Mouse (Mus musculus): ENCODE results near the gene Traf4. TPM values are rescaled to one million over a fixed set of nuclear protein-coding genes. Genes with fewer than 3 reads are reported as not detected.
A peak's percentile ranks its signal among the peaks of the same experiment; 100 is the strongest.

Gene Traf4
- polyA plus RNA-seq, 1 experiment from 2014 or later = 68.4 TPM

GRCm38 (mm10) chr11:78202372-78202771 lies 37.0 kb upstream of the Traf4 start:
- WGBS = 95% methylated on average over 3 of the region's 3 CpGs
- H3K4me3 ChIP-seq (replicated peaks; ENCODE audit: low read depth, low read length) = no peak overlapping the region
- no peak overlapping the region for H3K9ac ChIP-seq (replicated peaks; ENCODE audit: low read length)
- DNase-seq (no peak), ATAC-seq (ENCODE audit: low FRiP score, low TSS enrichment) (no peak)
- H3K4me2 ChIP-seq (ENCODE audit: low read length) = no peak overlapping the region
- no peaks in the 10 kb centered on the region for H3K4me1 ChIP-seq (ENCODE audit: control insufficient read depth, insufficient read depth, low read length)
- peaks cover 36% of the 10 kb centered on the region for H3K36me3 ChIP-seq (ENCODE audit: control insufficient read depth, insufficient read depth, low read length)
- no peaks in the 10 kb centered on the region for H3K27me3 ChIP-seq (ENCODE audit: control insufficient read depth, insufficient read depth, low read length)
- H3K27ac ChIP-seq (replicated peaks; ENCODE audit: low read depth, low read length) = no peak overlapping the region
- H3K9me3 ChIP-seq (ENCODE audit: control insufficient read depth, low read length) = no peaks in the 10 kb centered on the region

DNA sequence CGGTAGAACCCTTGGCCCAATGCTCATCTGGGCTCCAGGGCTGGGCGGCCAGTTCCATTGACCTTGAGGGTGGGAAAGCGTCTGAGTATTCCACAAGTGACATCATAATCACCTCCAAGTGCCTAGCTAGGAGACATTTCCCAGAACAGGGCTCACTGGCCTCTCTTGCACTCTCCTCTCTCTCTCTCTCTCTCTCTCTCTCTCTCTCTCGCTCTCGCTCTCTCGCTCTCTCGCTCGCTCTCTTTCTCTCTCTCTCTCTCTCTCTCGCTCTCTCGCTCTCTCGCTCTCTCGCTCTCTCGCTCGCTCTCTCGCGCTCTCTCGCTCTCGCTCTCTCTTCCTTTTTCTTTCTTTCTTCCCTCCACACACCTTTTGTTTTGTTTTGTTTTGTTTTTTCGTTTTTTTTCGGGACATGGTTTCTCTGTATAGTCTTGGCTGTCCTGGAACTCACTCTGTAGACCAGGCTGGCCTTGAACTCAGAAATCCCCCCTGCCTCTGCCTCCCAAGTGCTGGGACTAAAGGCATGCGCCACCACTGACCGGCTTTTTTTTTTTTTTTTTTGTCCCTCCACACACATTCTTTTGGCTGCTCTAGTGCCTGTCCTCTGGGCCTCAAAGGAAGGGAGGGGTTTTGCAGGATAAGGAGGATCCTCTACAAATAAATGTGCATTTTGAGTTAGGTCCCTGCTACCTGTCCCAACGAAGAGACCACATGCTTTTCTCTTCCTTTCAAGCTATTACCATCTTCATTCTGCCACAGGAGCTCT lies 29.9 kb upstream of the Traf4 start:
- Histone ChIP-seq H3K4me2 (ENCODE audit: low read length) (peak overlapping the region; percentile 49), H3K27ac (replicated peaks; ENCODE audit: low read depth, low read length) (no peak overlapping the region), H3K9ac (replicated peaks; ENCODE audit: low read length) (no peak overlapping the region), H3K27me3 (ENCODE audit: control insufficient read depth, insufficient read depth, low read length) (no peaks in the 10 kb centered on the region), H3K4me1 (ENCODE audit: control insufficient read depth, insufficient read depth, low read length) (0 out of 2 replicates have a peak, but pooled peaks cover 6% of the 10 kb centered on the region), H3K9me3 (ENCODE audit: control insufficient read depth, low read length) (no peaks in the 10 kb centered on the region), H3K4me3 (replicated peaks; ENCODE audit: low read depth, low read length) (no peak overlapping the region), H3K36me3 (ENCODE audit: control insufficient read depth, insufficient read depth, low read length) (peaks cover 19% of the 10 kb centered on the region)
- DNase-seq (no peak), ATAC-seq (ENCODE audit: low FRiP score, low TSS enrichment) (no peak)
- WGBS = 55% methylated on average over 23 of the region's 23 CpGs

GRCm38 (mm10) chr11:78194411-78195100 lies 29.2 kb upstream of the Traf4 start:
- Histone ChIP-seq H3K4me3 (replicated peaks; ENCODE audit: low read depth, low read length) (peak overlapping the region; percentile 25), H3K27ac (replicated peaks; ENCODE audit: low read depth, low read length) (no peak overlapping the region), H3K4me2 (ENCODE audit: low read length) (peak overlapping the region; percentile 49), H3K27me3 (ENCODE audit: control insufficient read depth, insufficient read depth, low read length) (no peaks in the 10 kb centered on the region), H3K9ac (replicated peaks; ENCODE audit: low read length) (no peak overlapping the region), H3K9me3 (ENCODE audit: control insufficient read depth, low read length) (no peaks in the 10 kb centered on the region), H3K4me1 (ENCODE audit: control insufficient read depth, insufficient read depth, low read length) (peaks cover 10% of the 10 kb centered on the region; the same call in 1 of the 2 replicates), H3K36me3 (ENCODE audit: control insufficient read depth, insufficient read depth, low read length) (peaks cover 19% of the 10 kb centered on the region)
- 4% methylated on average over 30 of the region's 30 CpGs for WGBS
- no peak for ATAC-seq (ENCODE audit: low FRiP score, low TSS enrichment)
- DNase-seq = peak; percentile 50

GRCm38 (mm10) chr11:78193113-78193512 lies 27.7 kb upstream of the Traf4 start, which contains the start of gene Proca1:
Gene Proca1 (plus strand): TSS chr11:78193392.
- WGBS = 82% methylated on average over 1 of the region's 1 CpGs
- Histone ChIP-seq H3K4me1 (ENCODE audit: control insufficient read depth, insufficient read depth, low read length) (peaks cover 13% of the 10 kb centered on the region; the same call in 1 of the 2 replicates), H3K4me3 (replicated peaks; ENCODE audit: low read depth, low read length) (no peak within 1 kb of the TSS), H3K27ac (replicated peaks; ENCODE audit: low read depth, low read length) (no peak within 1 kb of the TSS), H3K36me3 (ENCODE audit: control insufficient read depth, insufficient read depth, low read length) (peaks cover 19% of the 10 kb centered on the region), H3K9me3 (ENCODE audit: control insufficient read depth, low read length) (no peaks in the 10 kb centered on the region), H3K27me3 (ENCODE audit: control insufficient read depth, insufficient read depth, low read length) (no peaks in the 10 kb centered on the region), H3K4me2 (ENCODE audit: low read length) (peak within 1 kb of the TSS; percentile 49), H3K9ac (replicated peaks; ENCODE audit: low read length) (no peak within 1 kb of the TSS)
- ATAC-seq (ENCODE audit: low FRiP score, low TSS enrichment) (no peak), DNase-seq (no peak)

GRCm38 (mm10) chr11:78190041-78190440 lies 24.7 kb upstream of the Traf4 start:
- ATAC-seq (ENCODE audit: low FRiP score, low TSS enrichment) = no peak
- H3K27me3 ChIP-seq (ENCODE audit: control insufficient read depth, insufficient read depth, low read length) = no peaks in the 10 kb centered on the region
- DNase-seq = no peak
- H3K4me1 ChIP-seq (ENCODE audit: control insufficient read depth, insufficient read depth, low read length) = peaks cover 12% of the 10 kb centered on the region; the same call in 1 of the 2 replicates
- H3K27ac ChIP-seq (replicated peaks; ENCODE audit: low read depth, low read length) = no peak overlapping the region
- H3K9me3 ChIP-seq (ENCODE audit: control insufficient read depth, low read length) = no peaks in the 10 kb centered on the region
- H3K9ac ChIP-seq (replicated peaks; ENCODE audit: low read length) = no peak overlapping the region
- peak overlapping the region; percentile 57 for H3K4me2 ChIP-seq (ENCODE audit: low read length)
- peak overlapping the region; percentile 72 for H3K4me3 ChIP-seq (replicated peaks; ENCODE audit: low read depth, low read length)
- H3K36me3 ChIP-seq (ENCODE audit: control insufficient read depth, insufficient read depth, low read length) = peaks cover 19% of the 10 kb centered on the region
- 78% methylated on average over 6 of the region's 6 CpGs for WGBS

GRCm38 (mm10) chr11:78189234-78190040 lies 24.0 kb upstream of the Traf4 start:
- Histone ChIP-seq H3K4me2 (ENCODE audit: low read length) (peak overlapping the region; percentile 57), H3K9ac (replicated peaks; ENCODE audit: low read length) (peak overlapping the region; percentile 88), H3K27ac (replicated peaks; ENCODE audit: low read depth, low read length) (peak overlapping the region; percentile 90), H3K4me1 (ENCODE audit: control insufficient read depth, insufficient read depth, low read length) (peaks cover 6% of the 10 kb centered on the region; the same call in 1 of the 2 replicates), H3K4me3 (replicated peaks; ENCODE audit: low read depth, low read length) (peak overlapping the region; percentile 72), H3K9me3 (ENCODE audit: control insufficient read depth, low read length) (no peaks in the 10 kb centered on the region), H3K27me3 (ENCODE audit: control insufficient read depth, insufficient read depth, low read length) (no peaks in the 10 kb centered on the region), H3K36me3 (ENCODE audit: control insufficient read depth, insufficient read depth, low read length) (peaks cover 19% of the 10 kb centered on the region)
- ATAC-seq (ENCODE audit: low FRiP score, low TSS enrichment) (peak; percentile 82), DNase-seq (peak; percentile 87)
- WGBS = under 1% methylated on average over 42 of the region's 42 CpGs

DNA sequence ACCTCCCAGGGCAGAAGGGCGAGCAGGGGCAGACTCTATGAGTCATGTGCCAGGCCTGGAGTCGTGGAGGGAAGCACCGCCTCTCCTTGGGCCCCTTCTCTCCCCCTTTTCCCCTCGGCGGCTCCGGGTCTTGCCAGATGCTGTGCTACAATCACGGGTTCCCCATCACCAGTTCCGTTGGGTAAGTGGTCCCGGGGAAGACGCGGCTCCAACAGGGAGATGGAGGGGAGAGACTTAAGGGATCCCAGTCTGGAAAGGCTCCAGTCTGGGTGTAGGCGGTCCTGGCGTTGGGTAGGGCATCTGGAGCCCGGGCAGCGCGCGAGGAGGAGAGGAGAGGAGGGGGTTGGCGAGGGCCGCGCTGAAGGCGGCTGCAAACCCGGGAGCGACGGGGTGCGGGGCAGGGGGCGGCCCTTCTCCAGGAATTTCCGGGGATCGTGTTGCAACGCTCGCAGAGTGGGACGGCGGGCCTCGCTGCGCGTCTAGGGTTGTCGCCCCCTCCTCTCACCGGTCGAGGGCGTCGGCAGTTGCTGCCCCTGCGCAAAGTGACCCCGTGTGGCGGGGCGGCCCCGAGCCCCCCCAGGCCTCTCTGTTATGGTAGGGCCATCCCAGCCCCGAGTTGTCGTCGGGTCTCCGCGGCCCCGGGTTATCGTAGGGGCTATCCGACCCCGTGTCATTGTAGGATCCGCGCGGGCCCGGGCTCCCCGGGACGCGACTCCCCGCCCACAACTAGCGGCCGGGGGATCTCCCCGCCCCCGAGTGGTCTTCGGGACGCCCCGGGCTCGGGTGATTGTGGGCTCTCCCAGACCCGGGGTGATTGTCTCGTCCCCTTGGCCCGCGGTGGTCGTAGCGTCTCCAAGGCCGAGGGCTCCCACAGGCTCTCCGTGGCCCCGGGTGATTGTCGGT lies 23.2 kb upstream of the Traf4 start, which contains the start of gene Rab34:
Gene Rab34 (plus strand): TSS at position 100 of the 903 bp plus-strand sequence.
- H3K27me3 ChIP-seq (ENCODE audit: control insufficient read depth, insufficient read depth, low read length) = no peaks in the 10 kb centered on the region
- peaks cover 19% of the 10 kb centered on the region for H3K36me3 ChIP-seq (ENCODE audit: control insufficient read depth, insufficient read depth, low read length)
- H3K4me1 ChIP-seq (ENCODE audit: control insufficient read depth, insufficient read depth, low read length) = peaks cover 10% of the 10 kb centered on the region; the same call in 1 of the 2 replicates
- ATAC-seq (ENCODE audit: low FRiP score, low TSS enrichment) (peak; percentile 74), DNase-seq (peak; percentile 88)
- H3K4me2 ChIP-seq (ENCODE audit: low read length) = peak within 1 kb of the TSS; percentile 57
- H3K27ac ChIP-seq (replicated peaks; ENCODE audit: low read depth, low read length) = peak within 1 kb of the TSS; percentile 90
- peak within 1 kb of the TSS; percentile 72 for H3K4me3 ChIP-seq (replicated peaks; ENCODE audit: low read depth, low read length)
- WGBS = under 1% methylated on average over 78 of the region's 80 CpGs
- H3K9me3 ChIP-seq (ENCODE audit: control insufficient read depth, low read length) = no peaks in the 10 kb centered on the region
- H3K9ac ChIP-seq (replicated peaks; ENCODE audit: low read length) = peak within 1 kb of the TSS; percentile 88
